Mouse (Mus musculus) bone marrow macrophage, adult 2 months (primary cell): ENCODE measurements around the gene Hras. TPM values are rescaled to one million over a fixed set of nuclear protein-coding genes. Genes with fewer than 3 reads are reported as not detected.

Source experiments
- H3K27ac ChIP-seq: 2 replicates; pipeline ENCODE4 v1.5.1; 2012; ENCODE audit warnings: low read depth, low read length; ENCODE audit not compliant: insufficient read depth
- H3K4me1 ChIP-seq: 2 replicates; pipeline ENCODE4 v1.6.1; 2012; ENCODE audit warnings: low read length; ENCODE audit not compliant: control insufficient read depth, insufficient read depth
- H3K4me3 ChIP-seq: 2 replicates; pipeline ENCODE4 v1.5.1; 2012; ENCODE audit warnings: mild to moderate bottlenecking, low read length, moderate library complexity; ENCODE audit not compliant: insufficient read depth
- CTCF ChIP-seq: IDR thresholded peaks from 2 replicates; pipeline ENCODE4 v1.5.1; 2012; ENCODE audit warnings: low read depth, mild to moderate bottlenecking, low read length, moderate library complexity
- POLR2A ChIP-seq: IDR thresholded peaks from 2 replicates; pipeline ENCODE4 v1.6.1; 2012; ENCODE audit warnings: mild to moderate bottlenecking, low read depth, low read length, borderline replicate concordance
- polyA plus RNA-seq: library from polyadenylated mRNA; stranded (reverse); fragments of >200 nt; gene quantifications from 2 replicates; pipeline ENCODE4 v1.2.4, GENCODE M21; 2012; ENCODE audit not compliant: missing spikeins, insufficient read depth, insufficient read length

Gene Hras
- polyA plus RNA-seq, 1 experiment: 29.7 TPM

DNA sequence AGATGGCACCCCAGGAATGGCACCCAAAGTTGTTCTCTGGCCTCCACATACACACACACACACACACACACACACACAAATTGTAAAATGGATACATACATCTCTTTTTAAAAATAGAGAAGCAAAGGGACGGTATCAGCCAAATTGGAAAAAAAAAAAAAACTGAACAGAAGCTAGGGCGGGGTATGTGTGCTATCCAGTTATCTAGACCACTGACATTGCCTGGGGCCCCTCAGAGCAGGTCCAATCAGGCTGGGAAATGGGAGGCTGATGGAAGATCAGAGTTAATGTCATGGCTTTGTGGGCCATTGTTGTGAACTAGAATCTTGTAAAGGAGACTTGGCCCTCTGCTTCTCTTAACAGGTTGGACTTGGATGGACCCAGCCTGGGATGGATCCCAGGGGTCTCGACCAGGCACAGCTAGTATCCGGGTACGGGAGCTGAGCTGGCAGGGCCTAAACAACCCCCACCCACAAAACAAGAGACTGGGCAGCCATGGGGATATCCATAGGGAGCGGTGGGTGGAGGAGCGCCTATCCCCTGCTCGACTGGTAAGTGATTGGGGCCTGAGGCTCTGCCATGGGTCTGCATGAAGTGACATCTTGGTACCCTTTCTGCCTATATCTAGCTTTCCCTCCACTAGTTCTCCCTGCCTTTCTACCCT, 2.9 kb upstream of the Hras start:
- H3K4me1 ChIP-seq: peaks cover 6% of the 10 kb centered on the region
- no peak overlapping the region for H3K4me3 ChIP-seq
- no peak for TF ChIP-seq POLR2A
- no peak for TF ChIP-seq CTCF
- H3K27ac ChIP-seq: no peak overlapping the region

DNA sequence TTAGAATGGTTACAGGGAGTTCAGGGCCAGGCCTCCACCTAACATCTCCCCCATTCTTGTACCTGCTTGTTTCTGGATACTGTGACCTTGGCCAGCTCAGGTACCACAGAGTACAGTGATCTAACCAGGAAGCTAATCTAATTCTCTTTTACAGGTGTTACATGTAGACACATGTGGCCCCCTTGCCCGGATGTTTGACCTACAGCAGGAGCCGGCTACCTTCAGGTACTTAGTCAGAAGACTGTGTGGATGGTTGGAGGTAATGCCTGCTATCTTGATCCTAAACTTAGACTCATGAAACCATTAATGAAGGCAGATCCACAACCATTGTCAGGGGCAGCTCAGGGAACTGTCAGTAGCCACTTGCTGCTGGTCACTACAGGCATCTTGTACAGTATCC, 1.9 kb upstream of the Hras start:
- no peak for TF ChIP-seq POLR2A
- no peak for TF ChIP-seq CTCF
- no peak overlapping the region for H3K4me3 ChIP-seq
- H3K27ac ChIP-seq: no peak overlapping the region
- peaks cover 6% of the 10 kb centered on the region for H3K4me1 ChIP-seq

DNA sequence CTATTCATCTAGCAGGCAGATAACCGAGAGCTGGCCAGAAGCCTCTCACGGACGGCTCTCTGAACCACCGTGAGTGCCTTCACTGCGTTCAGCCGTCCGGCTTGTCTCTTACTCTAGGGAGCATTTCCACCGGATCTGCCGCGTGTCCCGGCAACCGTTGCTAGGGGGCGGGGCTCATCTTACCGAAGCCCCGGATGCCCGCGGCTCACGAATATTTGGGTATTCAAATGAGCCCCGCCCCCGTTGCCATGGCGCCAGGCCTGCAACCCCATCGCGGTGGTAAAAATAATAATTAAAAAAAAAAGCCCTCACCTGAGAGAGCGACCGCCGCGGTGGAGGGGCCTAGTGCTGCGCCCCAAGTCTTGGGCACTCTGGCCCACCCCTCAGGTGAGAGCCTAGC, 1.0 kb upstream of the Hras start:
- TF ChIP-seq CTCF (no peak), POLR2A (no peak)
- Histone ChIP-seq H3K4me1 (peaks cover 6% of the 10 kb centered on the region), H3K27ac (no peak overlapping the region), H3K4me3 (peak overlapping the region; percentile 70)

DNA sequence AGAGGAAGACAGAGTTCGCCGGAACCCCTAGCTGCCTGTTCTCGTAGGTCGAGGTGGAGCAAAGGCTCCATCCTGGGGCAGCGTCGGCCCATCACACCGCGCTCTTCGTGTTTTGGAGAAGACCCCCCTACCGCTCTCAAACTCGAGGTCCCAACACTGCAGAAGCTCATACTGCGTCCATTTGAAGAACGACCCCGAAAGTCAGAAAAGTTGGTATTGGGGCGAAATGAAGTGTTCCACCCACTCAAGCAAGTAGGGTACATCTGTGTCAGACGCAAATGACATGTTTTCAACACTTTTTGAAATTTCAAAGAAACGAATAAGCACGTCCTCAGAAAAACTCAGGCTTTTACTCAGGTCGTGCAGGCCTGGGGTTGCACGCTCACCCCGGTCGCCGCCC, 604 bp upstream of the Hras start:
- Histone ChIP-seq H3K4me3 (peak overlapping the region; percentile 70), H3K27ac (0 out of 2 replicates have a peak overlapping the region, but pooled peaks have one; percentile 30), H3K4me1 (peaks cover 6% of the 10 kb centered on the region)
- no peak for TF ChIP-seq POLR2A
- no peak for TF ChIP-seq CTCF

DNA sequence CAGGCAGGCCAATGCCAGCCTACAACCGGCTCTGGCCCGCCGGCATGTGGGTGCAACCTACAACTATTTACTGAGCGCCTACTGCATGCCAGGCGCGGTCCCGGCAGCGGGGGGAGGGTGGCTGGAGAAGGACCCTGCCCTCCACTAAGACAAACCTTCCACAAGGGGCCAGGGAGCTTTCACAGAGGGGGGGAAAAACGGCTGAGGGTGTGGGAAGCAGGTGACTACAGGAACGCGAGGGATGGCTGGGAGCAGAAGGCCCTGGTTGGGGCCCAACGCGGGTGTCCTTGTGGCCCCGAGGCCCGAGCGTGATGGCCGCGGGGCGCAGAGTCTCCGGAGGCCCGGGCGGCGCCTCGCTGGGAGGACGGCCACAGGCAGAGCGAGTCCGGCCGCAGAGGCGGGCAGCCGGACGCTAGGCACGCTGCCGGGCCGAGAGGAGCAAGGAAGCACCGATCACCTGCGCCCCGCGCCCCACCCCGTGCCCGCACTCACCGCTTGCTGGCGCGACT, 403 bp downstream of the Hras start:
- Histone ChIP-seq H3K27ac (peak overlapping the region; percentile 40), H3K4me3 (peak overlapping the region; percentile 82), H3K4me1 (peaks cover 6% of the 10 kb centered on the region)
- TF ChIP-seq POLR2A (no peak), CTCF (no peak)

DNA sequence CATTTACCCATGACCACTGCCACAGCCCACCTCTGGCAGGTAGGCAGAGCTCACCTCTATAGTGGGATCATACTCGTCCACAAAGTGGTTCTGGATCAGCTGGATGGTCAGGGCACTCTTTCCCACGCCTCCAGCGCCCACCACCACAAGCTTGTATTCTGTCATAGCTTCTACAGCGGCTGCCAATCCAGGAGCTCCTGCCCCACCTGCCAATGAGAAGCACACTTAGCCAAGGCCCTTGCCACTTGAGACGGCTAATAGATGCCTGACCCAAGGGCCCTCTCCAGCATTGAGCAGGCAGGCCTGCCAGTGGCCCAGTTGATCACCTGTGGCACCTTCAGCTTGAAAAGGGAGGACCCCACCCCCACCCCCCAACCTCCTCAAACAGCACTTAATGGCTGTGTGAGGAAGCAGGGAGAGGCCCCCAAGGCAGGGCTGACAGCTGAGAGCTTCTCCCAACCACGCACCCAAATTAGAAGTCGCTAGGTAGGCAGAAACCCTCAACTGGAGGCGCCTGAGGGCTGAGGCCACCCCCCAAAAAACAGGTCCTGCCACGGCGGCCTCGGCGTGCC, 943 bp downstream of the Hras start:
- Histone ChIP-seq H3K4me3 (peak overlapping the region; percentile 82), H3K4me1 (peaks cover 6% of the 10 kb centered on the region), H3K27ac (no peak overlapping the region; the same call in 1 of the 2 replicates)
- no peak for TF ChIP-seq POLR2A
- no peak for TF ChIP-seq CTCF

DNA sequence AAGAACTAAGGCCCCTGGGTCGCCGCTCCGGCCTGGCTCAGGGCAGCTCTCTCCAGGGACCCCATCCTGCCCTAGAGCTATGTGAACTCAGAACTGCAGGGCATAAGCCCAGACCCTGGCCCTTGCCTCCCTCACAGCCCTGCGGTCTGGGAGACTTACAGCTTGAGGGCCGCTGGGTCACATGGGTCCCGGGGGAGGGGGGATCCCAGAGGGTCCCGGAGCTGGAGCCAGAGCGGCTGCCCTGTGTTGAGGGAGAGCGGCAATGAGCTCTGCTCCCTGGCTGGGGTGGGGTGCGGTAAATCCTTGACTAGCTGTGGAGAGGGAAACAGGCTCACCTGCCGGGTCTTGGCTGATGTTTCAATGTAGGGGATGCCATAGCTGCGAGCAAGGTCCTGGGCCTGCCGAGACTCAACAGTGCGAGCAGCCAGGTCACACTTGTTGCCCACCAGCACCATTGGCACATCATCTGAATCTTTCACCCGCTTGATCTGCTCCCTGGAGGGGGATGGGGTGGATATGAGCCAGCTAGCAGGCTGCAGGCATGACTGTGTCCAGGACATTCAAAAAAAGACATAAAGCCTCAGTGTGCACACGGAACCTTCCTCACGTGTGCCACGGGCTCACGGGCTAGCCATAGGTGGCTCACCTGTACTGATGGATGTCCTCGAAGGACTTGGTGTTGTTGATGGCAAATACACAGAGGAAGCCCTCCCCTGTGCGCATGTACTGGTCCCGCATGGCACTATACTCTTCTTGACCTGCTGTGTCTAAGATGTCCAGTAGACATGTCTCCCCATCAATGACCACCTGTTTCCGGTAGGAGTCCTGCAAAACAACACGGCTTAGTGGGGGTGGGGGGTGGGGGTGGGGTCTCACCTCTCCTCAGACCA, 1.8 kb downstream of the Hras start:
- H3K4me3 ChIP-seq: no peak overlapping the region
- peaks cover 6% of the 10 kb centered on the region for H3K4me1 ChIP-seq
- TF ChIP-seq POLR2A (no peak), CTCF (no peak)
- H3K27ac ChIP-seq: no peak overlapping the region

DNA sequence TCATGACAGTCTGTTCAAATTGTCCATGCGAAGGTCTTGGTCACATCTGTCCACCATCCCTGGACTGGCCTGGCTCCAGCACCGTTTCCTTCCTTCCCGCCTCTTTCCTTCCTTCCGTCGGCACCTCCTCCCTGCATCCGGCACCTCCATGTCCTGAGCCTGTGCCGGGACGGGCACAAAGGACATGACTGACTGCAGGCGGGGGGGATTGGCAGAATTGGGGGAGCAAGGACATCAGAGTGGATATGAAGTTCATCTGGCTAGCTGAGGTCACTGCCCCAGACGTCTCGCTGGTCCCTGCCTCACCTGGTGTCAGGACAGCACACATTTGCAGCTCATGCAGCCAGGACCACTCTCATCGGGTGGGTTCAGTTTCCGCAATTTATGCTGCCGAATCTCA, 2.8 kb downstream of the Hras start:
- no peak overlapping the region for H3K27ac ChIP-seq
- H3K4me3 ChIP-seq: no peak overlapping the region
- TF ChIP-seq CTCF: no peak
- TF ChIP-seq POLR2A: no peak
- H3K4me1 ChIP-seq: peaks cover 6% of the 10 kb centered on the region

DNA sequence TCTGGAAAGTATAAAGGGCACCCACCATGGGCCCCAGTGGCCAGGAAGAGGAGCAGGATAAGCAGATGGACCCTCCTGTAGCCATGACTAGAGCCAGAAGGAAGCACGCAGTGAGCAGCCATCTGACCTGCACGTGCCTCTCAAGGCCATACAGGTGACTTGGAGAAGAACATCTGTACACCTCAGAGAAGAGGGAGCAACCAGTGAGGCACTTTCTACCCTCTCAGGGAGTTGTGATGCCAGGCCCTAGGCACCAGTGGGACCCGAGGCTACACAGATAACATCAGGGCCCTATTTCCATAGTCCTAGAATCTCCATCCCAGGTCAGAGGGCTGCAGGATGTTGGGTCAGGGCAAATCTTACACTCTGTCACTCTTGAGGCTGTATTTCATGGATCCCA, 3.6 kb downstream of the Hras start:
- Histone ChIP-seq H3K4me1 (peaks cover 6% of the 10 kb centered on the region), H3K4me3 (no peak overlapping the region), H3K27ac (no peak overlapping the region)
- TF ChIP-seq POLR2A: no peak
